Comparison of ENCODE assay signal across 8 mouse cellular contexts in genomic region chr11:4894848-4895816, GRCm38 (mm10). TPM values are rescaled to one million over a fixed set of nuclear protein-coding genes. Genes with fewer than 3 reads are reported as not detected.
DNase-seq lines count a peak whose midpoint lies in the region; ATAC-seq and TF ChIP-seq lines count a peak whose summit lies in the region.

TSS of gene Thoc5 (plus strand) at chr11:4895320.

- H3K27me3 ChIP-seq in E14TG2a.4 (ENCODE audit: insufficient read depth, low read length): no peaks in the 10 kb centered on the region
- no peaks in the 10 kb centered on the region for H3K27me3 ChIP-seq in forebrain, embryonic 13.5 days
- H3K27me3 ChIP-seq in liver, postnatal 0 days (ENCODE audit: insufficient read depth, low read length): no peaks in the 10 kb centered on the region
- H3K27me3 ChIP-seq in neural tube, embryonic 14.5 days (ENCODE audit: control insufficient read depth, insufficient read depth, low read length): no peaks in the 10 kb centered on the region

- peak within 1 kb of the TSS; percentile 72 for H3K27ac ChIP-seq in forebrain, embryonic 13.5 days
- H3K27ac ChIP-seq in liver, postnatal 0 days (ENCODE audit: low read depth): peak within 1 kb of the TSS; percentile 90
- H3K27ac ChIP-seq in neural tube, embryonic 14.5 days (ENCODE audit: low read depth, low read length): peak within 1 kb of the TSS; percentile 81

- WGBS in forebrain, embryonic 13.5 days: 3% methylated on average over 52 of the region's 52 CpGs
- WGBS in large intestine, adult 2 months: 2% methylated on average over 52 of the region's 52 CpGs
- WGBS in liver, postnatal 0 days (ENCODE audit: insufficient replicate concordance): 2% methylated on average over 52 of the region's 52 CpGs
- WGBS in neural tube, embryonic 14.5 days: 3% methylated on average over 52 of the region's 52 CpGs

- DNase-seq in c-Kit-positive CD71-positive TER-119-positive erythroid progenitor cells, embryonic 14.5 days (ENCODE audit: low spot score): peak; percentile 79
- peak; percentile 85 to 88 for DNase-seq in heart, postnatal 10 days
- DNase-seq in large intestine, adult 2 months (ENCODE audit: low read depth, low spot score): peak; percentile 74
- peak; percentile 84 for DNase-seq in liver, postnatal 0 days
- peak; percentile 79 for DNase-seq in testis, postnatal 10 days (ENCODE audit: low spot score)

- no peaks in the 10 kb centered on the region for H3K9me3 ChIP-seq in E14TG2a.4 (ENCODE audit: low read length)
- no peaks in the 10 kb centered on the region for H3K9me3 ChIP-seq in forebrain, embryonic 13.5 days (replicated peaks)
- no peaks in the 10 kb centered on the region for H3K9me3 ChIP-seq in liver, postnatal 0 days (ENCODE audit: low read length)
- no peaks in the 10 kb centered on the region for H3K9me3 ChIP-seq in neural tube, embryonic 14.5 days (ENCODE audit: control insufficient read depth, low read length)

- TF ChIP-seq EP300 in liver, postnatal 0 days (IDR thresholded peaks at IDR 0.05; ENCODE audit: low read depth): no peak

- H3K4me3 ChIP-seq in E14TG2a.4 (replicated peaks; ENCODE audit: low read length): peak within 1 kb of the TSS; percentile 97
- peak within 1 kb of the TSS; percentile 79 for H3K4me3 ChIP-seq in forebrain, embryonic 13.5 days
- H3K4me3 ChIP-seq in liver, postnatal 0 days (ENCODE audit: low read depth, low read length): peak within 1 kb of the TSS; percentile 93
- H3K4me3 ChIP-seq in neural tube, embryonic 14.5 days (ENCODE audit: low read depth, low read length): peak within 1 kb of the TSS; percentile 58

- peak within 1 kb of the TSS; percentile 87 for H3K9ac ChIP-seq in forebrain, embryonic 13.5 days
- peak within 1 kb of the TSS; percentile 88 for H3K9ac ChIP-seq in liver, postnatal 0 days (replicated peaks)
- H3K9ac ChIP-seq in neural tube, embryonic 14.5 days (replicated peaks; ENCODE audit: low read depth, low read length): peak within 1 kb of the TSS; percentile 79

- ATAC-seq in forebrain, embryonic 13.5 days: peak; percentile 96
- peak; percentile 93 for ATAC-seq in liver, postnatal 0 days
- peak; percentile 95 for ATAC-seq in neural tube, embryonic 14.5 days (ENCODE audit: low read depth)

- peak within 1 kb of the TSS; percentile 89 for H3K4me2 ChIP-seq in forebrain, embryonic 13.5 days
- peak within 1 kb of the TSS; percentile 96 for H3K4me2 ChIP-seq in liver, postnatal 0 days (ENCODE audit: low read depth, low read length)
- H3K4me2 ChIP-seq in neural tube, embryonic 14.5 days (ENCODE audit: low read depth, low read length): peak within 1 kb of the TSS; percentile 82

- intact Hi-C loops in heart, postnatal 10 days (cut with DNase I): no loop called here

- H3K36me3 ChIP-seq in E14TG2a.4 (ENCODE audit: insufficient read depth, low read length): peaks cover 42% of the 10 kb centered on the region
- H3K36me3 ChIP-seq in forebrain, embryonic 13.5 days (ENCODE audit: poor library complexity, severe bottlenecking): peaks cover 53% of the 10 kb centered on the region
- peaks cover 9% of the 10 kb centered on the region for H3K36me3 ChIP-seq in liver, postnatal 0 days (replicated peaks; ENCODE audit: insufficient read depth, low read length)
- H3K36me3 ChIP-seq in neural tube, embryonic 14.5 days (ENCODE audit: control insufficient read depth, insufficient read depth, low read length): peaks cover 30% of the 10 kb centered on the region

- no peak for TF ChIP-seq CTCF in E14TG2a.4 (conservative IDR thresholded peaks at IDR 0.05; ENCODE audit: low read length)
- no peak for TF ChIP-seq CTCF in liver, postnatal 0 days (IDR thresholded peaks at IDR 0.05; ENCODE audit: low read depth)

- H3K4me1 ChIP-seq in E14TG2a.4 (replicated peaks; ENCODE audit: low read depth, low read length): peaks cover 36% of the 10 kb centered on the region
- peaks cover 13% of the 10 kb centered on the region for H3K4me1 ChIP-seq in forebrain, embryonic 13.5 days
- peaks cover 7% of the 10 kb centered on the region for H3K4me1 ChIP-seq in liver, postnatal 0 days (ENCODE audit: insufficient read depth)
- H3K4me1 ChIP-seq in neural tube, embryonic 14.5 days (ENCODE audit: control insufficient read depth, insufficient read depth, low read length): peaks cover 3% of the 10 kb centered on the region; the same call in 1 of the 2 replicates

RNA-seq across cellular contexts. Expression of gene Thoc5, which starts in this region (rescaled TPM):
- 59.1 and 60.6 TPM in 2 replicates for polyA plus RNA-seq in forebrain, embryonic 13.5 days (2015; fragmentation: Nextera tagmentation; extraction: Ambion mirVana)
- 10 to 100 TPM; 19.7 to 21.5 TPM for total RNA-seq in heart, postnatal 10 days (2021)
- polyA plus RNA-seq in large intestine, adult 2 months (2012; rRNA removed): 22.3 and 24.6 TPM in 2 replicates
- 7.8 and 8.3 TPM in 2 replicates for polyA plus RNA-seq in liver, postnatal 0 days (2015; fragmentation: Nextera tagmentation; extraction: Ambion mirVana)
- 53.2 and 56.4 TPM in 2 replicates for polyA plus RNA-seq in neural tube, embryonic 14.5 days (2014; fragmentation: Nextera tagmentation; extraction: Ambion mirVana)

Comparison
In these comparisons a context has a peak if more than half of its experiments do, and no peak if none do; other contexts are left out.
1. Peak in every context shown above with its lines: DNase-seq, ATAC-seq, H3K4me3 ChIP-seq and H3K27ac ChIP-seq.